8 mouse cellular contexts compared by ENCODE assay signal in the genomic region with DNA sequence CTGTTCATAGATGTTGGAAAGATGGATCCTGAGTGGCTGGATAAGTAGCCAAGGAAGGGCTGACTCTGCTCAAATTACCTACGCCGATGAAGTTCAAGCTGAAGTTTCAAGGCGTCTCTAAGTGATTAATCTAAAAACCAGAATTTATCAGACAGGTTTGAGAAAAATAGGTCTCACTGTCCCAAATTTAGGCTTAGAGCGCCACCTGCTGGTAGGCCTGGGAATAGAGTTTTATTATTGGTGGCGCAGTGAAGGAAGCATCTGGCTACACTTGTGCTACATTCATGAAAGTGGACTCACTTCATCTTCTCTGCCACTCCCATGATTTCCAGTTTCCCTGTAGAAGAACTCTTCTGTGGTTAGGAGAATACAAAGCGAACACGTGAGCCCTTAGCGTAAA.
DNase-seq lines count a peak whose midpoint lies in the region; ATAC-seq and TF ChIP-seq lines count a peak whose summit lies in the region.
"Had no signal": no experiment of that assay in that cellular context is flagged by ENCODE, and none has a peak within 500 bp of the region (broad histone marks: within the 10 kb centered on the region; RNA-seq: fewer than 3 reads in every experiment).

No protein-coding gene starts in this region.

- no peak overlapping the region for H3K27ac ChIP-seq in lung, embryonic 14.5 days (ENCODE audit: low read depth)
- H3K27ac ChIP-seq: hindbrain, embryonic 15.5 days had no signal

- no peaks in the 10 kb centered on the region for H3K9me3 ChIP-seq in lung, embryonic 14.5 days (ENCODE audit: low read depth, low read length)
- H3K9me3 ChIP-seq: hindbrain, embryonic 15.5 days had no signal

- peak; percentile 95 for TF ChIP-seq CTCF in lung, embryonic 14.5 days (IDR thresholded peaks at IDR 0.05; ENCODE audit: low read depth)

- 9% methylated on average over 8 of the region's 8 CpGs for WGBS in large intestine, adult 2 months
- 12% methylated on average over 8 of the region's 8 CpGs for WGBS in lung, embryonic 14.5 days

- no peaks in the 10 kb centered on the region for H3K27me3 ChIP-seq in lung, embryonic 14.5 days (ENCODE audit: insufficient read depth, low read length)
- H3K27me3 ChIP-seq: hindbrain, embryonic 15.5 days had no signal

- ATAC-seq in lung, embryonic 14.5 days (ENCODE audit: insufficient read depth) = no peak

- no peak overlapping the region for H3K4me3 ChIP-seq in lung, embryonic 14.5 days (ENCODE audit: low read depth, low read length)
- H3K4me3 ChIP-seq: hindbrain, embryonic 15.5 days had no signal

- no peak overlapping the region for H3K9ac ChIP-seq in lung, embryonic 14.5 days
- H3K9ac ChIP-seq: hindbrain, embryonic 15.5 days had no signal

- DNase-seq in CD4-positive helper T cell, adult 2 months (ENCODE audit: low read depth, low spot score) = peak; percentile 17
- DNase-seq in Muller cell, postnatal 12 days (ENCODE audit: inconsistent ontology term) = peak; percentile 42
- peak; percentile 79 for DNase-seq in cerebellum, adult 9-10 months
- DNase-seq in frontal cortex, postnatal 36 days (ENCODE audit: low spot score in 2 of 2) = peak; percentile 83 to 90
- peak; percentile 25 for DNase-seq in large intestine, adult 2 months (ENCODE audit: low read depth, low spot score)
- DNase-seq in lung, embryonic 14.5 days = peak; percentile 90
- peak; percentile 45 for DNase-seq in skeletal muscle tissue, adult 2 months (ENCODE audit: low read depth, low spot score)

- no peaks in the 10 kb centered on the region for H3K4me1 ChIP-seq in lung, embryonic 14.5 days (ENCODE audit: insufficient read depth)

- no peaks in the 10 kb centered on the region for H3K36me3 ChIP-seq in lung, embryonic 14.5 days (ENCODE audit: insufficient read depth)
- H3K36me3 ChIP-seq: hindbrain, embryonic 15.5 days had no signal

- H3K4me2 ChIP-seq in lung, embryonic 14.5 days = no peak overlapping the region
- H3K4me2 ChIP-seq: hindbrain, embryonic 15.5 days had no signal

Comparison
In these comparisons a context has a peak if more than half of its experiments do, and no peak if none do; other contexts are left out.
1. DNase-seq: peak in every context shown above with its lines; median percentile 90 in lung, embryonic 14.5 days; 86 in frontal cortex, postnatal 36 days; 79 in cerebellum, adult 9-10 months; 45 in skeletal muscle tissue, adult 2 months; 42 in Muller cell, postnatal 12 days; 25 in large intestine, adult 2 months; 17 in CD4-positive helper T cell, adult 2 months.